Mouse (Mus musculus) gastrocnemius, adult 8-10 months (tissue): Measurements from ENCODE around the gene Entr1. TPM values are rescaled to one million over a fixed set of nuclear protein-coding genes. Genes with fewer than 3 reads are reported as not detected.

Experiments used
- DNase-seq, 2 experiments: peaks; one replicate each; pipeline ENCODE4 v3.0.0; 2022; ENCODE audit warnings: low spot score in 2 of 2
- total RNA-seq, 4 experiments: library from RNA; stranded (reverse); gene quantifications; 2 replicates each; pipeline ENCODE4 v1.2.4; 2022

The Entr1 gene
- total RNA-seq, 4 experiments from 2014 or later, result 17.8 to 28.0 (median 24.8) TPM

DNA sequence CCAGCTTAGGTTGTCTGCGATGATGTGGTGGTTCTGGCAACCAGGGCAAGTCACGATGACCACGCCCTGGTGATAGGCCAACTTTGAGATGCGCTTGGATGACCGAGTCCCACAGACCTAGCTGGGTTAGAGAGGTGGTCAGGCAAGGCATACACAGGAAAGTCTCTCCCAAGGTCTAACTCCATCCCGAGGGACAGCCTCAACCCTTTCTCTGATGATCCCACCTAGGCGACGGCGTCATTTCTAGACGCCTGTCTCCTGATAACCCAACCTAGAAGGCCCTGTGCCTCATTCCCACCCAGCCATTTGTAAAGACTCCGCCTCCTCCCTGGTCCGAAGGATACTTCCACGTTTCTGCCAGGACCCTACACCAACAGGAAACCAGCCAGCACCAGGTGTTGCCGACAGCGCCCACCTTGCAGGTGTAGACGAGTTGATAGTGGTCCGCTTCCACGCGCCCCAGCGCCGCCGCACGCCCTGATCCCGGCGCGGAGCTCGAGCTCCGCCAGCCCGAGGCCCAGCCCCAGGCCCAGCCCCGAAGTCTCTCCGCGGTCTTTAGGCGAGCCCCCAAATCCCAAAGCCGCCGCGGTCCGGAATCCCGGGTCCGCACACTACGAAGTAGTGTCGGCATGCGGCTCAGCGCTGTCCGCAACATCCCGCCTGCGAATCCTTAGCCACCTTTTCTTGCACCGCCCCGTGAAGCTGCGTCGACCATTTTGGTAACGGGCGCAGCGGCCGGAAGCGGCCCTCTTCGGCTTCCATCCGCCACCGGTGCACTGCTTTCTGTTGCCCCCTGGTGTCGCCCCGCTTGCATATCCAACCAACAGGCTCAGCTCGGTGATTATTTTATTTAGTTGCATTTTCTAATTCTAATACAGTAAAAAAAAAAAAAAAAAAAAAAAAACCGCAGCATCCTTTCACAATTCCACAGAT lies 37.5 kb downstream of the Entr1 start, which contains the start of gene Dnlz:
Gene Dnlz (minus strand): TSS at position 753 of the 933 bp plus-strand sequence.
- DNase-seq, result peak; percentile 85 to 90

- no peak for DNase-seq
Measured at GRCm38 (mm10) chr2:26348241-26348640, 40.9 kb downstream of the Entr1 start.

GRCm38 (mm10) chr2:26342609-26343490 lies 46.3 kb downstream of the Entr1 start:
- DNase-seq, result no peak

DNA sequence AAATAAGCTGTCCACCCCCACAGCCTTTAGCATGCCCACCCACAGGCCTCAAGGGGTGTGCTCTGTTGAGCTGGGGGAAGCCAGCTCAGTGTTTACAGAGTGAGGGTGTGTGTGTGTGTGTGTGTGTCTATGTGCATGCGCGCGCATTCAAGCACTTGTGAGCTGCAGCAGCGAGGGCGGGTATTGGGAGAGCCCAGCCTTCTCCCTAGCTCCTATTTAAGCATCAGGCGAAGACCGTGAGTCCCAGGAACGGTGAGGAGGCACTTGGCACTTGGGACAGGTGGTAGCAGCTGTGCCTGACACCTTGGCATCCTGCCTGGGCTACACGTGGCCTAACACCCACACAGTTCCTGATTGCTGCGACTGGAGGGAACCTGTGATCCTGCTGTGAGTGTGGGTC lies 47.1 kb downstream of the Entr1 start:
- DNase-seq, result peak in 1 of 2 experiments; percentile 37

DNA sequence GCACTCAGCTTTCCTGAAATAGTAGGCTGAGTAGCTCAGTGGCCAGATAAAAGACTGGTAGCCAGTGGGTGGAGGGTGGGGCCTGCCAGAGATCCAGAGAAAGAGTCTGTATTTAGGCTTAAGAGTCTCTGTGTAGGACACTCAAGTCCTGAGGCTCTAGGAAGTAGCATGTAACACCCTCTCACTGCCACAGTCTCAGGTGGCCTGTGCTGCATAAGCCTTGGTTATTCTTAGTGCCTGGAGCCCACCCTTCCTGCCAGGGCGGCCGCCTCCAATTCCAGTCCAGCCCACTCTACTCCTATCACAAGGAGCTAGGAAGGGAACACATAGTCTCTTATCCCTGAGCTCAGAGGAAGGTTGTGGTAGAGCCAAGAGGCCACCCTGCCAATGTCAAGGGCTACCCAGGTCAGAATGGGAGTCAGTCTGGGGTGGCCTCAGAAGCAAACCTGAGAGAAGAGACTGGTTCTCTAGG lies 47.6 kb downstream of the Entr1 start:
- DNase-seq, result no peak

GRCm38 (mm10) chr2:26339204-26339551 lies 49.9 kb downstream of the Entr1 start:
- DNase-seq, result no peak

- DNase-seq, result no peak
Measured at GRCm38 (mm10) chr2:26338302-26339203, 50.6 kb downstream of the Entr1 start.

Other genes starting within 250 kb of the Entr1 start
- not detected for gene Lhx3, start 181.0 kb downstream of the Entr1 start, total RNA-seq
- 1 to 10 TPM; 3.2 to 4.5 (median 3.3) TPM for gene Qsox2, start 151.8 kb downstream of the Entr1 start, total RNA-seq
- gene Ccdc187, start 94.8 kb downstream of the Entr1 start, total RNA-seq, result not detected
- 1 to 10 TPM in 3 of 4 experiments, under 1 TPM in 1; 0.75 to 3.6 (median 1.6) TPM for gene Gpsm1, start 73.8 kb downstream of the Entr1 start, total RNA-seq
- 10 to 100 TPM; 19.6 to 21.5 (median 20.6) TPM for gene Dnlz, start 37.2 kb downstream of the Entr1 start, total RNA-seq
- under 1 TPM; 0.22 to 0.51 (median 0.47) TPM for gene Card9, start 28.4 kb downstream of the Entr1 start, total RNA-seq
- 1 to 10 TPM; 3.0 to 8.2 (median 4.9) TPM for gene Snapc4, start 8.7 kb downstream of the Entr1 start, total RNA-seq
- gene Pmpca, start within 50 bp of the Entr1 start, total RNA-seq, result 100 to 1,000 TPM; 132 to 147 (median 133) TPM
- 1 to 10 TPM; 9.0 to 9.6 (median 9.2) TPM for gene Inpp5e, start 19.9 kb upstream of the Entr1 start, total RNA-seq
- 10 to 100 TPM; 22.2 to 26.6 (median 24.3) TPM for gene Sec16a, start 55.9 kb upstream of the Entr1 start, total RNA-seq
- 1 to 10 TPM; 4.9 to 7.0 (median 5.2) TPM for gene Notch1, start 127.3 kb upstream of the Entr1 start, total RNA-seq
- 10 to 100 TPM; 28.7 to 37.4 (median 31.6) TPM for gene Egfl7, start 190.7 kb upstream of the Entr1 start, total RNA-seq
- gene Gm20532, start 197.3 kb upstream of the Entr1 start, total RNA-seq, result not detected
- 1 to 10 TPM; 2.9 to 8.9 (median 5.6) TPM for gene Agpat2, start 215.1 kb upstream of the Entr1 start, total RNA-seq
- 1 to 10 TPM; 1.3 to 2.1 (median 1.6) TPM for gene Fam69b, start 239.1 kb upstream of the Entr1 start, total RNA-seq